Mouse (Mus musculus): ENCODE results near the gene Baz2b.
A peak's percentile ranks its signal among the peaks of the same experiment; 100 is the strongest.

Baz2b gene

DNA sequence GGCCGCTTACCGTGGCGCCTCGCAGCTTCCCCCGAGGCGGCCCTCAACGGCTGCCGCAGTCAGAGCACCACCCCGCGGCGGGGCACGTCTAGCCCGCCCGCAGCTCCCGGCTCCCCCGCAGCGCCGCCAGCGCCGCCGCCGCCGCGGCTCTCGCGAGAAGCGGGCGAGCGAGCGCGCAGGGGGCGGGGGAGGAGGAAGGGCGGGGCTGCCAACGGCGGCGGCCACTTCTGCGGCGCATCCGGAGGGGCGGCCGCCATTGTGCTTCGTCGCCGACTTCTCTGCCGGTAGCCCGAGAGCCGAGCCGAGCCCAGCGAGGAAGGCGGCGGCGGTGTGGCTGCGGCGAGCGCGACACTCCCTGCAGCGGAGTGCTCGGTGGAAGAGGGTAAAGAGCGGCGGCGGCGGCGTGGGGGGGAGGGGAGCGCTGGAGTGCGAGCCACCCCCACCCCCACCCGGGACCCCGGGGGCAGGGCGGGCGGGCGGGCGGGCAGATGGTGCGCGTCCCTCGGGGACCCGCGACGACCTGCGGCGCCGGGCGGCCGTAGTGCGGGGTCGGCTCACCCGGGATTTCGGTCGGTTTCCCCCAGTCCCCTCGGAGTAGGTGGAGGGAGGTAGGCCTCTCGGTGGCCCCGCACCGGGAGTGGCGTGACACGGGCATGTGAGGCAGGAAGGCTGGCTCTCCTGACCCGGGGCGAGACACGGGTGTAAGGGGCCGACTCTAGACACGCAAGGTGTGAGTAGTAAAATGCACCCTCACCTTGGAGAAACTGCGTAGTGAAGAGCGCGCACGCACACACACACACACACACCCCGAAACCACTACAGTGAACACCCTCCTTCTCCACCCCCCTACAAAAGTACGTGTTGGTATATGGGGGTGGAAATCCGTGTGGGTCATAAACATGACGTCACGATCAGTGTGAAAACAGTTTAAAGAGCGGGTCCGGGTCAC is at the start of gene Baz2b, which contains the start of gene March7:
TSS of gene Baz2b (minus strand) at position 137 of the 949 bp plus-strand sequence.
TSS of gene March7 (plus strand) at position 185 of the 949 bp plus-strand sequence.
- DNase-seq, result peak; percentile 99

- DNase-seq, result peak; percentile 78
These were observed 49.5 kb upstream of the Baz2b start for GRCm38 (mm10) chr2:60259186-60259585.

DNA sequence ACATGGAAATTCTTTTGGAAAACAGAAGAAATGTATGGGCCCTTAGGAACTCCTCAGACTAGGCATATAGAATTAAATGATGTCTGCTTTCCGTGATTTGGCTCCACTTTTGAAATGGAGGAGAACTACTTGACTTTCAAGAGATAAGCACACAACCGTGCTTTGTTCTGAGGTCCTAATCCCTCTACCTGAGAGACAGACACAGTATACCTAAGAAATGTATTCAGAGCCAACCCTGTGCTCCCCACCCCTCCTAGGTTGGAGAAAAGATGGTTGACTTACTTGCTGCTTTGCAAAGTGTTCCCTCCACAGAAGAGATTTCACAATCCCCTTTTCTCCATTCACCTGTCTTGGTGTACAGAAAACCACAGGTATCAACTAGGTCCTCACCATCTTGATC is 47.1 kb upstream of the Baz2b start:
- DNase-seq, result peak; percentile 16

DNA sequence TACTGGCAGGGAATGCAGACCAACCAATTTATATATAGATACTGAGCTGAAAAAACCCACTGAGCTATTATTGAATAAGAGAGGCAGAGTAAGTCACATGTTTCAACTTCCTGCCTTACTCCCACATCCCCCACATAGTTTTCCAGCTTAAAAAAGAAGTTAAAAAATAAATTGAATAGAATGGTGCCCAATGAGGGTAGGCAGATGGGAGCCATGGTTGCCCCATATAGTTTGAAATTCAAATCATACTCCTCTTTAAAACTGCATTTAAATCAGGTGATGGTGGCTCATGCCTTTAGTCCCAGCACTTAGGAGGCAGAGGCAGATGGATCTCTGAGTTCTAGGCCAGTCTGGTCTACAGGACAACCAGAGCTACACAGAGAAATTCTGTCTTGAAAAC is 43.9 kb upstream of the Baz2b start:
- DNase-seq, result no peak

GRCm38 (mm10) chr2:60252782-60253181 is 43.1 kb upstream of the Baz2b start:
- no peak for DNase-seq

DNA sequence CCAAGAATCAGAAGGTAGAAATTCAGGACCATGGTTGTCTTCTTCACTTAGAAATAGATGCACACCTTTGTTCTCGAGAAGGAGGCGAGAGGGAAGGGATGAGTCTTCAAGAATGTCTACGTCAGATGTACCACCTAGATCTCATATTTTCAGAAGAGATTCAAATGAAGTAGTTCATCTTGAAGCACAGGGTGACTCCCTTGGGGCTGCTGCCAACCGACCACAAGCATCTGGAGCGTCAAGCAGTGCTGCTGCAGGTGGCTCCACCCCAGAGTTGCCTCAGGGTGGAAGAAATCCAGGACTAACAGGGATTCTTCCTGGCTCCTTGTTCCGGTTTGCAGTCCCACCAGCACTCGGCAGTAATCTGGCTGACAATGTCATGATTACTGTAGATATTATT is 24.9 kb upstream of the Baz2b start:
- DNase-seq, result peak; percentile 74

DNA sequence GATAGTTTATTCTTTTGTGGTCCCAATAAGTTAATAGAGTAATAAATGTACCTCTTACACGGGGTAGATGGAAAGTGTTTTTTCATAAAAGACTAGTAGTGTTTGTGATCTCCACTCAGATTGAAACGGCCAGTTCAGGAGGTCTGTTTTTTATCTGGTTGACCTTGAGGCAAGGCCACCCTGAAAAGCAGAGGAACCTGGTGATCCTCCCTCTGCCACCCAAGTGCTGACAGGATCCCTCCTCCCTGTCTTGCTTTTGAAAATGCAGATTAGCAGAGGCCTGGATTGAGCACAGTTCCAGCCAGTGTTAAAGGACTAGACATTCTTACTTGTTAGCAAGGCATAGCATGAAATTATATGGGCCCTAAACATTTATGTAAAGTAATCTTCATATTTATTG is 23.5 kb upstream of the Baz2b start:
- DNase-seq, result peak; percentile 76

DNA sequence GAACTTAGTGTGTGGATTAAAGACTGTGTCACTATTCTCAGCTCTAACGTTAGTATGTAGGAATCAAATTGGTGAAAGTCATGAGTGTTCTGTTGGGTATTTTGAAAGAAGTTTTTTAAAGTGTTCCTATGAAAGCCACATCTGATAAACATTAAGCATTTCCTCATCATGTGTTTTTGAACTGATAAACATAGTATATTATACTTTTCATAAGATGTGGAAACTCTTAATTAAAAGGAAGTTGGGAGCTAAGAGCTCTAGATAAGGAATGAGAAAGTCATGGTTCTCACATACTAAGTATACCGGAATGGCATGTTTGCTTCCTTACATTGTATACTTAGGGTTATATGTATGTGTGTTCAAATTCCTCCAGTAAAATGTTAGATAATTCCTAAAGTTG is 20.7 kb upstream of the Baz2b start:
- no peak for DNase-seq

DNA sequence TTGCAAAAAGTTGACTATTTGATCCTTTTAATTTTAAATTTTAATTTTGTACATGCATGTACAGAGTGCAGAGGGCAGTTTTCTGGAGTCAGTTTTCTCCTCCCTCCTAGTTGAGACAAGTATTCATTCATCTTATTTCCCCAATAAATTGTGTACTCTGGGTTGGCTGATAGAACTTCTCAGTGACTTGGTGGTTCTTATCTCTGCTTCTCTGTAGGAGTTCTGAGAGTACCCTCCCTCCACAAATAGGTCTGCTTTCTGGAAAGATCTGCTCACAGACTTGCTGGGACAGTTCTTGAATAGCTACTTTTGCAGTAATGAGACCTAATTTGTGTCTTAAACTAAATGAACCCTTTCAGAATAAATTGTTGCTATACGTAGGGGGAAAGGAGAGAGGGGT is 18.8 kb upstream of the Baz2b start:
- peak; percentile 19 for DNase-seq

- peak; percentile 30 for DNase-seq
These were observed 13.8 kb upstream of the Baz2b start for GRCm38 (mm10) chr2:60223489-60223888.

- DNase-seq, result peak; percentile 70
These were observed 12.3 kb upstream of the Baz2b start for GRCm38 (mm10) chr2:60221954-60222353.

DNA sequence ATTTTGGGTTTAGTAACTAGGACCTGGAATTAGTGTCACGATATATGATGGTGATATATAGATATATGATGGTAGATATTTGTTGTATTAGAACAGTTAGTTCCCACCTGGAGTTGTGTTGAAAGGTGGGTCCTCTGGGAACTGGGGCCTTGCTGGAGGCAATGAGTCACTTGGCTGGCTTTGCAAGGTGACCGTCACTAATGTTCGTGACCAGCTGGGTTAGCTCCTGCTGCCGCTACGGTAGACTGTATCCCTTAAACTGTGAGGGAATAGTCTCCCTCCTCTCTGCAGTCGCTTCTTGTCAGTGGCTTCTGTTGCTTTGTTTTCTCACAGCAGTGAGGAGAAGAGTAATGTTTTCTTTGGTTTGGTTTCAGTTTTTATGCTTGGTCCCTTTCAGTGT is 11.6 kb upstream of the Baz2b start:
- DNase-seq, result peak; percentile 90

- DNase-seq, result peak; percentile 75
These were observed 8.0 kb upstream of the Baz2b start for GRCm38 (mm10) chr2:60217620-60218019.

DNA sequence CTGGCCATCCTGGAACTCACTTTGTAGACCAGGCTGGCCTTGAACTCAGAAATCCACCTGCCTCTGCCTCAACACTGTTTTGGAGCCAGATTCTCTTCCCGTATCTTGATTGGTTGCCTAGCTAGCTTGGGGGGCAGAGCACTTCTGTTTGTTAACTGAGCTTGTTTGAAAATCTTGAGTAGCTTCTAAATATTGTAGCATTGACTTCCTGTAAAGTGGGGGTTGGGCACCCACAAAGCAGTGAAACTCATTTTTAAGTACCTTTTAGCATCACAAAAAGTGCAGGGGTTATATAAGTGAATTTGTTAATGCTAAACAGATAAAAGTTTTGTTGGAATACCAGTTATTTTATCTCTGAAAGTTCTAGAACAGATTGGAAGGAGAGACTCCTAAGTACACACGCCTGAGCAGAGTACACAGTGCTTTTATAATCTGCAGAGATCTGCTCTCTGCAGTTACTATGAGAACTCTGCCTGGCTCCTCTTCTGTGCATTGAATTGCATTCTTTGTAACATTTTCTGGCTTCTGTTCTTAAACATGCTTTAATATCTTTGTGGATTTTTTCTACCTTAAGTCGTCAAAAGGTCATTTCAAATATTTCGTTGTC is 7.0 kb upstream of the Baz2b start:
- DNase-seq, result peak; percentile 71

DNA sequence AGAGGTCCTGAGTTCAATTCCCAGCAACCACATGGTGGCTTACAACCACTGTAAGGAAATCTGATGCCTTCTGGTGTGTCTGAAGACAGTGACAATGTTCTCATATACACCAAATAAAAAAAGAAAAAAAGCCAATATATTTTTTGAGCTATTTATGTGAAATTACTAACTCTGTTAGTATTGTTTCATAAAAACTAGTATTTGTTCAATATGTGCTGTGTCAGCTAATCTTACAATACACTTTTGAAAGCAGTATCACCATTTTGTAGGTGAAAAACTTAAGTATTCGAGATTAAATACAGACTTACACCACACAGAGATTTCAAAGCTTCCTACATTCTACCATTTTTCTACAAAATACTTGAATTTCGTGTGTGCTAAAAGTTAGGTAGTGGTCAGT is 5.0 kb upstream of the Baz2b start:
- no peak for DNase-seq

GRCm38 (mm10) chr2:60212488-60212887 is 2.8 kb upstream of the Baz2b start:
- DNase-seq, result no peak

DNA sequence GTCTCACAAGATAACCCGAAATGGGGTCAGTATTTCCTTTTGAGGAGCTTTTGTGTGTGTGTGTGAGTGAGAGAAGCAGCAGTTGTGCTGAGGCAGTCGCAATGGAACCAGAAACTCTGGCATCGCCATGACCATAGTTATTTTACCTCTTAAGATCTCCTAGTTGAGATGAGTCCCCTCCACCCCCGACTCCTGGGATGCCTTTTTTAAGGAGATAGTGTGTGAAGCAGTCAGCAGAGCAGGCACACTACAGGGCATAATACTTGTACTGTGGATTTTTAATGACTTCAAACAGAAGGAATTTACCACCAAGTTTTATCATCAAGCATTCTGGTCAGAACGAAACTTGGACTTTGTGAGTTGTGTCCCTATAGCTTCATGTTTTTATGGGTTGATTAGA is 1.2 kb upstream of the Baz2b start:
- DNase-seq, result no peak

DNA sequence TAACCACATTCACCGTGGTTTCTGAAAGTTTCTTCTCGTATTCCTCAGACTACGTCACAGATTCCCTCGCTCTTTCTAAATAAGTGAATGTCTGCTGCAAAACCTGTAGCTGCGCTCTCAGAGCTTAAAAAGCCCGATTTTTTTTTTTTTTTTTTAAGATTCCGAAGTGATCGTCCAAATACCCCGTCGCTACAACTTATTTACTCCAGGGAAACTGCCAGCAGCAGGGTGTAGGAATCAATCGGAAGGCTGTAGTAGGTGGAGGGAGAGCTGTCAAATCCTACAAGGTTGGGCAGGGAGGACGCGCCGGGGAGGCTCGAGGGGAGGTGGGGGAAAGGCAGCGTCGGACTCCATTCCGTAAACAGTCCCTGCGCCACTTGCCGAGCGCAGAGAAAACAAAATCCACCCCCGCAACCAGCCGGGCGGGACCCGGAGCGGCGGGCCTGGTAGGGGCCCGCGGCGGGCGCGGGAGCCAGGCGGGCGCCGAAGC is 472 bp downstream of the Baz2b start:
- DNase-seq, result no peak

- no peak for DNase-seq
These were observed 3.8 kb downstream of the Baz2b start for GRCm38 (mm10) chr2:60205795-60206194.

GRCm38 (mm10) chr2:60204162-60204561 is 5.5 kb downstream of the Baz2b start:
- DNase-seq, result no peak

- no peak for DNase-seq
These were observed 5.9 kb downstream of the Baz2b start for GRCm38 (mm10) chr2:60203733-60204132.

GRCm38 (mm10) chr2:60202900-60203530 is 6.6 kb downstream of the Baz2b start:
- no peak for DNase-seq

- no peak for DNase-seq
These were observed 9.0 kb downstream of the Baz2b start for GRCm38 (mm10) chr2:60200667-60201066.

Data from heart, adult 11 months (tissue).